Mouse (Mus musculus): ENCODE results near the gene Acin1. TPM values are rescaled to one million over a fixed set of nuclear protein-coding genes. Genes with fewer than 3 reads are reported as not detected.

Gene Acin1
- 71.1 and 71.7 TPM in 2 replicates for polyA plus RNA-seq (2012; rRNA removed)

DNA sequence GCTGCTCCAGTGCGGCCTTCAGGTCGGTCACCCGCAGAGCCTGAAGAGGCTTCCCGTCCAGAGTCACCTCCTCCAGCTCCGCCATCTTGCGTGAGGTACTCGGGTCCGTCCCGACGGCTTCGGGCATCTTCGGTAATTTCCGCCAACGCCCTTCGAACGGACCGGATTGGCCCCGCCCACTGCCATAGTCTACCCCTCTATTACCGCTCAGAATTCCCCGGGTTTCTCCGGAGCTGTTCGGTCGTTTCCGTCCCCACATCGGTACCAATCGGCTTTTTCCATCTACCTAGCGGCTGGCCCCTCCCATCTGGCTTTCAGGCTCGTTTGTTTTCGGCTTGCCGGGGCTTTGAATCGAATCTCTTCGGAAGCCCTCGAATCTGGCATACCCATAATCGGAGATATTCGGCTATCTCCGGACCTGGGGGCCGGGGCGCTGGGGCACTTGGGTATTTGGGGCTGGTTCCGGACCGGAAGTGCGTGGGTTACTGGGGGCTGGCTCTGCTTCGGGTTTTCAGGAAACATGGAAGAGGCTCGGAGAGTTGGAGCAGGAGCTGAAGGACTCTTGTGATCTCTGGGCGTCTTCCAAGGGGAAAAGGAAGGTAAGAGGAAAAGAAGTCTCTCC lies at the start of gene Acin1:
TSS of gene Acin1 (minus strand) at position 410 of the 622 bp plus-strand sequence.

DNA sequence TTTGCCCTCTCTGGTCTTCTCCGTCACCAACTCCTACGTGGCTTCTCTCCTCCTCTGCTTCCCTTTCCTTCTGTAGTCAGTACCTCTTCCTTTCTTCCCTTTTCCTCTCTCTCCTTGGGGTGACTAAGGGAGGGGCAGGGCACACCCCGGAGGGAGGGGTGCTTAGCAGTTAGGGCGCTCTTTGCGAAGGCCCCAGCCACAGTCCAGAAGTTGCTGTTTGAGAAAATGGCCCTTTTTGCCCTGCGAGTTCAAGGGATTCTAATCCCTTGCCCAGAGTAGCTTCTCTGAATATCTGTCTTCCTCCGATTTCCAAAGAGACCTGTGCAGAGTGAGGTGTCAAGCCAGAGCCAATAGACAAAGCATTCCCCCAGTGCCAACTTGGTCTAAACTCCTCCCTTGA lies 25.3 kb upstream of the Acin1 start, which contains the start of gene Cebpe:
TSS of gene Cebpe (minus strand) at position 101 of the 400 bp plus-strand sequence.

DNA sequence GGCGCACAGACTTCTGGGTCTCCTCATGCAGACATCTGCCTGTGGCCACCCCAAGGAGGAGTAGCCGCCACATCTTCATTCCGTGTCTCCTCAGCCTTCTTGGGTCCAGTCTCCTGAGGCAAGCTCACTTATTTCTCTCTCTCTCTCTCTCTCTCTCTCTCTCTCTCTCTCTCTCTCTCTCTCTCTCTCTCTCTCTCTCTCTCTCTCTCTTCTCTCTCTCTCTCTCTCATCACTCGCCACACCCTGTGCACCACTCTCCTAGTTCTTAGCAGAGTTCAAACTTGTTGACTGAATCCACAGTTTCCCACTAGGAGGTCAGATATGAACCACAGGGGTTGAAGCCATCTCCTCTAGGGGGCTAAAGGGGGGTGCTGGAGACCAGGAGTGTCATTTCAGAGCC lies 12.0 kb upstream of the Acin1 start, which contains the start of gene Gm29776:
TSS of gene Gm29776 (minus strand) at position 101 of the 400 bp plus-strand sequence.

DNA sequence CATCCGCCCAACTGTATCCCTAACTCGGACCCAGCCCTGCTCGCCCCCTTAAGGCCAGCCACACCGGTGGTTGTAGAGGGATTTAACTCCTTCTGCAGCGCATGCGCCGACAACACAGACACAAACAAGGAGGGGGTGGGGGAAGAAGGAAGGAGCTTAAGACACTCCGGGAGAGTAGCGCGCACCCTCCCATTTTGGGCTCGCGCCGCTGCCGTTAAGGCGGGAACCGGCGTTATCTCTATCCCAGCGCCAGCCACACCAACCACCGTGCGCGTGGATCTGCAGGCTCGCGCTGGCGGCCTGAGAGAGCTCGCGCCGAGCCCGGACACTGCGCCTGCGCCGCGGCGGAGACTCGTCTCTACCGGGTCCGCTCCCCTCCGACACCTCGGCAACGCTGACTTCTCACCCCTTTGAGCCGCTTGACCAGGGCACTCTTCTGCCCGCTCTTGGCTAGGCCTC lies 639 bp downstream of the Acin1 start, which contains the start of gene 1700123O20Rik:
TSS of gene 1700123O20Rik (plus strand) at position 154 of the 459 bp plus-strand sequence.

DNA sequence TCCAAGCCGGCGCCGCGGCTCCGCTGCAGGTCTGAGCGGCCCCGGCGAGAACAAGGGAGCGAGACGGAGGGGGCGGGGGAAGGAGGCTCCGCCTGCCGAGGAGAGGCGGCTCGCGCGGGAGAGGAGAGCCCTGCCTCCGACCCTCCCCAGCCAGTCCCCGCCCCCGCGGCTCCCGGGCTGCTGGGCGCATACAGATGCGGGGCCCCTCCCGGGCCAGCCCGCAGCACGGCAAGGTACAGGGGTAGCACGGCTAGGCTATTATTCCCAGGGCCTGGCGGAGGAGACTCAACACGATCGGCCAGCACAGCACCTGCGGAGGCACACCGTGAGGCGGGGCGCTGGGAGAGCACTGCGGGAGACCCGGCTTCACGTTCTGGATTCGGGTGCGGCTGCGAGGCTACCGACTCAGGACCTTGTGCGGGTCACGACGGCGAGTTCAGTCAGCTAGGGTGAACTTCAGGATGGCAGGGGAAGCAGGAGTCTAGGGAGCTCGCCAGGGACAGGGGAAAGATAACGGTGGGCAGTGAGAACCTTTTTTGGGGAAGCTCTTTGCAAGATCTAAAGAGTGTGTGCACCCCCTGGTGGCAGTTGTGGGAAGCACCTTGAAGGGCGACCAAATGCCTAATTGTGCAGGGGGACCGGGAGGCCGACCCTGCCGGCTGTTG lies 45.3 kb downstream of the Acin1 start, which contains the start of gene Cdh24:
TSS of gene Cdh24 (minus strand) at position 60 of the 665 bp plus-strand sequence.

DNA sequence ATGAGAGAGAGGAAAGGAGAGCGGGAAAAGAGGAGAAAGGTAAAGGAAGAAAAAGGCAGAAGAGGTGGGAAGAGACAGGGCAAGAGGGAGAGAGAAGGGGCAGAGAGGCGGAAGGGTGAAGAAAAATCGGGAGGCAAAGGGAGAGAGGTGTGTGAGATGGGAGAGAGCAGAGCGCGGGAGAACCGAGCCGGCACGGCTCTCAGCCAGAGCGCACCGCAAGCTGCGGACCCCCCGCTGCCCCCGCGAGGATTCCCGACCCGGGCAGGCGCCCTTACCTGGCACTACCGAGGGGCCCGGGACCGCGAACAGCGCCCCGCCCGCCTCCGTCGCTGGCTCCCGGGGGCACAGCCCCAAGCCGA lies 45.8 kb downstream of the Acin1 start, which contains the start of gene Gm17606:
TSS of gene Gm17606 (plus strand) at position 7 of the 359 bp plus-strand sequence.

DNA sequence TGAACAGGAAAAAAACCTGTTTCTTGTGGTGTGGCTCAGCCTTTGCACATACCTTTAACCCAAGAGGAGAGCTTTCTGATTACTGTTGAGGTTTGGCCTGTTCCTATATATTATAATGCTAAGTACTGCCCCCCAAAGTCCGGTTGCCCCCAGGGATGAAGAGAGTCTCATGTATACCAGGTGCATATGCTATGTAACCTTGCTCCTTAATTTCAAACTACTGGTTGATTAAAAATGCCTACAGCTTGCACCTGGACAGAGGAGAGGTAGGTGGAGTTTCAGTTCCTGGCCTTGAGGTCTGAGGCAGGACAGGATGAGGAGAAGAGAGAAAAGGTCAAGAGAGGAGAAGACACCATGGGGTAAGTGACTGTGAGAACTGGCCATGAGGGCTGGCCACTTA lies 65.6 kb downstream of the Acin1 start, which contains the start of gene Psmb11:
TSS of gene Psmb11 (plus strand) at position 301 of the 400 bp plus-strand sequence.

DNA sequence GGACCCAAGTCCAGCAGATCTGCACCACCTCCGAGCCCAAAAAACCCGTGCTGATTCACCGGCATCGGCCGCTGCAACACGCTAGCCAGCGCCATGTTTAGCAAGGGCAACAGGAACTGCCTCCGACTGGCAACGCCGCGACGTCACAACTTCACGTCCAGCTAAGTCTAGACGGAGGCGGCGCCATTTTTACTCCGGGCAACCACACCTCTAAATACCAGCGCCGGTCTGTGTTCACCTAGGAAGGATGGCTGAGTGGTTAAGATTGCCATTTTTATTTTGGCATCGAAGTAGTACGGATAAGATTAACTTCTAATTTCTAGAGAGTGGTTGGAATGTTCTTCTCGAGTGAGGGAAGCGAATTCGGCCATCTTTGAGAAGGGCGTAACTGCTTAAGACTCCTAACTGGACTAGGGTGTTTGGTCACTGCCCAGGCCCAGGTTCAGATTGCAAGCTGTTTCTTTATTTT lies 68.8 kb downstream of the Acin1 start, which contains the start of gene Psmb5:
TSS of gene Psmb5 (minus strand) at position 126 of the 469 bp plus-strand sequence.

DNA sequence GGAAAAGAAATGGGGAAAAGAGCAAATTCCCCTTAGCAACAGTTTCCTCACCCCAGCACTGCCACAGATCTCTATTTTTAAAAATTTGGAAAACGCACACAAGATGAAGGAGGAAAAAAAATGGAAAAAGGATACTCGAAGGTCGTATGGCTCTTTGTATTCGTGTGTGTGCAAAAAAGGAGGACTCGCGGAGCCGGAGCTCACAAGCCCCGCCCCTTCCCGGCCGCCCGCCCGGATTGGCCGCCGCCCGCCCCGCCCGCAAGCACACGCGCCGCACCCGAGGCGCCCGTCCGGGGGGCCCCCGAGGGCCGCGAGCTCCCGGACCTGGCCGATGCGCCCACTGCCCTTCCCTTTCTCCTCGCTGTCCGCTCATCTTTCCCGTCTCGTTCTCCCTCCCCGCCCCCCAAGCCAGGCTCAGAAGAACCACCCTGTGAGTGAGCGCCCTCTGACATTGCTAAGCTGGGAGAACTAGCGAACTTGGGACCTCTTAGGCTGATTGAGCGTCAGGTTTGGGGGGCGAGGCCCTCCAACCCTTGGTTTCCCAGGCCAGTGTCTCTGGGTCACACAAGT lies 80.9 kb downstream of the Acin1 start, which contains the start of gene 4931414P19Rik:
TSS of gene 4931414P19Rik (minus strand) at position 242 of the 570 bp plus-strand sequence.

Other genes starting within 250 kb of the Acin1 start
- gene Lrp10, start 222.8 kb downstream of the Acin1 start, polyA plus RNA-seq (2012; rRNA removed) = 10.2 and 12.6 TPM in 2 replicates
- gene Rem2, start 210.8 kb downstream of the Acin1 start, polyA plus RNA-seq (2012; rRNA removed) = 0.06 and 0.08 TPM in 2 replicates
- 23.5 and 25.7 TPM in 2 replicates for gene Prmt5, start 169.4 kb downstream of the Acin1 start, polyA plus RNA-seq (2012; rRNA removed)
- 23.2 and 26.4 TPM in 2 replicates for gene Haus4, start 132.3 kb downstream of the Acin1 start, polyA plus RNA-seq (2012; rRNA removed)
- gene Ajuba, start 109.4 kb downstream of the Acin1 start, polyA plus RNA-seq (2012; rRNA removed) = 3.7 and 4.5 TPM in 2 replicates
- gene 4931414P19Rik, start 80.9 kb downstream of the Acin1 start, polyA plus RNA-seq (2012; rRNA removed) = 3.8 and 4.0 TPM in 2 replicates
- gene Psmb5, start 68.9 kb downstream of the Acin1 start, polyA plus RNA-seq (2012; rRNA removed) = 104 and 126 TPM in 2 replicates
- 0.01 TPM in 1 of 2 replicates, not detected in the other for gene Psmb11, start 65.5 kb downstream of the Acin1 start, polyA plus RNA-seq (2012; rRNA removed)
- not detected in 2 replicates for gene Gm17606, start 46.0 kb downstream of the Acin1 start, polyA plus RNA-seq (2012; rRNA removed)
- 1.00 and 1.1 TPM in 2 replicates for gene Cdh24, start 45.6 kb downstream of the Acin1 start, polyA plus RNA-seq (2012; rRNA removed)
- 32.7 and 36.7 TPM in 2 replicates for gene 1700123O20Rik, start 715 bp downstream of the Acin1 start, polyA plus RNA-seq (2012; rRNA removed)
- gene Gm29776, start 11.9 kb upstream of the Acin1 start, polyA plus RNA-seq (2012; rRNA removed) = 0.05 TPM in 2 replicates
- 5.1 and 7.5 TPM in 2 replicates for gene Cebpe, start 25.2 kb upstream of the Acin1 start, polyA plus RNA-seq (2012; rRNA removed)
- 2.9 and 3.6 TPM in 2 replicates for gene Slc7a8, start 95.0 kb upstream of the Acin1 start, polyA plus RNA-seq (2012; rRNA removed)
- not detected in 2 replicates for gene Rnf212b, start 127.2 kb upstream of the Acin1 start, polyA plus RNA-seq (2012; rRNA removed)
- 1.1 and 1.2 TPM in 2 replicates for gene Homez, start 184.0 kb upstream of the Acin1 start, polyA plus RNA-seq (2012; rRNA removed)
- 2.6 and 3.0 TPM in 2 replicates for gene Ppp1r3e, start 190.6 kb upstream of the Acin1 start, polyA plus RNA-seq (2012; rRNA removed)
- 4.9 and 5.8 TPM in 2 replicates for gene Bcl2l2, start 196.4 kb upstream of the Acin1 start, polyA plus RNA-seq (2012; rRNA removed)
- gene Gm20521, start 196.5 kb upstream of the Acin1 start, polyA plus RNA-seq (2012; rRNA removed) = 0.09 and 0.10 TPM in 2 replicates
- 115 and 131 TPM in 2 replicates for gene Pabpn1, start 205.6 kb upstream of the Acin1 start, polyA plus RNA-seq (2012; rRNA removed)
- gene Slc22a17, start 226.2 kb upstream of the Acin1 start, polyA plus RNA-seq (2012; rRNA removed) = 2.8 and 5.0 TPM in 2 replicates
- 0.25 and 0.83 TPM in 2 replicates for gene Efs, start 239.2 kb upstream of the Acin1 start, polyA plus RNA-seq (2012; rRNA removed)
- not detected in 2 replicates for gene Il25, start 245.8 kb upstream of the Acin1 start, polyA plus RNA-seq (2012; rRNA removed)
- gene Cmtm5, start 249.3 kb upstream of the Acin1 start, polyA plus RNA-seq (2012; rRNA removed) = 0.12 TPM in 1 of 2 replicates, not detected in the other

All from liver, embryonic 14 days (tissue).